Mouse (Mus musculus): ENCODE results near the gene Med12l. TPM values are rescaled to one million over a fixed set of nuclear protein-coding genes. Genes with fewer than 3 reads are reported as not detected.
A peak's percentile ranks its signal among the peaks of the same experiment; 100 is the strongest.
"Not testable (repeated sequence)": the region's sequence is repeated elsewhere in the genome, so short reads cannot be mapped to it uniquely, and the experiment has no call there.

Med12l gene
- polyA plus RNA-seq, 1 experiment from 2014 or later: 1.9 TPM

DNA sequence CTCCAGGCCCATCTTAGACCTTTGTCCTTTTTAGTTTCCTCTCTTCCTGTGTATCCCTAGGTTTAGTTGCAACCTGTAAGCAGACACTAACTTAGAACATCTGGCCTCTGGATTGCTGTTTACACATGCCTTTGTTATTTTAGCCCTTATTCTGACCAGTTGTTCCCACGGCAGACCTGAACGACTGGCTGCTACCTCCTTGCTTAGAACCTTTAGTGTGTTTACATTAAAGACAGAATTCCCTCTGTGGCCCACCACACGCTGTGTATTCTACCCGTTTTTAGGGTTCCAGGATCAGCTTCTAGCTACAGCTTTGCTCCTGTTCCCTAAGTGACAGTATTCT is 19.5 kb downstream of the Med12l start:
- Histone ChIP-seq H3K4me1 (peaks cover 7% of the 10 kb centered on the region; the same call in 1 of the 2 replicates), H3K4me2 (no peak overlapping the region), H3K27me3 (no peaks in the 10 kb centered on the region), H3K9ac (no peak overlapping the region), H3K27ac (no peak overlapping the region), H3K36me3 (no peaks in the 10 kb centered on the region), H3K9me3 (no peaks in the 10 kb centered on the region), H3K4me3 (no peak overlapping the region)
- WGBS: 25% methylated on average over 4 of the region's 4 CpGs
- ATAC-seq (ENCODE audit: borderline replicate concordance, extremely low read depth, low FRiP score, low TSS enrichment): no peak

DNA sequence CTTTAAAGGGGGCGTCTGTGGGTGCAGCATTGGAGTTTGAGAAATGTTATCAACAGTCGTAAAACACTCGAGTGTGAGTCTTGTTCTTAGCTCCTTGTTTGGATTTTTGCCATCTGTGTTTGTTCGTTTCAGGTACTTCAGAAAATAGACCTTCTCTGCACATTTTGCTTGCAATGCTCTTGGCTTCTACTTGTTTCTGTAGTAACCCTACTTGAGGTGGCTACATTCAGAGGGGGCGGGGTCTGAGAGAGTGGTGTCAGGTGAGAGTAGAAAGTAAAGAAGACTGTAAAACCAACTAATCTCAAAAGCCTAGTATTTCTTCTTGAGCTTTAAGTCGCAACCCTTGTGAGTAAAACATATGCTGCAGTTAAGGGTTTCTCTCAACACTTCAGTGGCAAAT is 23.1 kb downstream of the Med12l start:
- H3K9ac ChIP-seq: no peak overlapping the region
- no peaks in the 10 kb centered on the region for H3K27me3 ChIP-seq
- H3K4me2 ChIP-seq: 0 out of 2 replicates have a peak overlapping the region, but pooled peaks have one; percentile 12
- H3K27ac ChIP-seq: 0 out of 2 replicates have a peak overlapping the region, but pooled peaks have one; percentile 13
- peaks cover 7% of the 10 kb centered on the region; the same call in 1 of the 2 replicates for H3K4me1 ChIP-seq
- peak; percentile 81; the same call in 1 of the 2 replicates for ATAC-seq (ENCODE audit: borderline replicate concordance, extremely low read depth, low FRiP score, low TSS enrichment)
- no peaks in the 10 kb centered on the region for H3K9me3 ChIP-seq
- no peaks in the 10 kb centered on the region for H3K36me3 ChIP-seq
- no peak overlapping the region for H3K4me3 ChIP-seq
- WGBS: 39% methylated on average over 6 of the region's 6 CpGs

DNA sequence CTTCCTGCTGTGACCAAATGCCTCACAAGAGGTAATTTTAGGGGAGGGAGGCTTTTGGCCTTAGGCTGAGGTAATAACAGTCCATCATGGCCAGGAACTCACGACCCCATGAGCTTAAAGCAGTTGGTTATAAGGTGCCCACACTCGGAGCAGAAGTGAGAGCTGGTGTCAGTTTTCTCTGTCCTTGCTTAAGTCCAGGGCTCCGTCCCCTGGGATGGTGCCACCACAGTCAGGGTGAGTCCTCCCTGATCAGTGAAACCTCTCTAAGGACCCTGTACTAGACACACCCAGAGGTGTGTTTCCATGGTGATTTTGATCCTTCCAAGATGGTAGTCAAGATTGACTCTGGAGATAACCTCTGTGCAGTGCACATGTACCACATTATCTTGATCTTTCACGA is 25.4 kb downstream of the Med12l start:
- no peak overlapping the region for H3K4me3 ChIP-seq
- no peaks in the 10 kb centered on the region for H3K36me3 ChIP-seq
- no peaks in the 10 kb centered on the region for H3K9me3 ChIP-seq
- WGBS: 50% methylated on average over 4 of the region's 4 CpGs
- H3K27ac ChIP-seq: no peak overlapping the region
- H3K9ac ChIP-seq: no peak overlapping the region
- H3K4me1 ChIP-seq: peaks cover 7% of the 10 kb centered on the region; the same call in 1 of the 2 replicates
- H3K27me3 ChIP-seq: no peaks in the 10 kb centered on the region
- H3K4me2 ChIP-seq: no peak overlapping the region
- no peak for ATAC-seq (ENCODE audit: borderline replicate concordance, extremely low read depth, low FRiP score, low TSS enrichment)

DNA sequence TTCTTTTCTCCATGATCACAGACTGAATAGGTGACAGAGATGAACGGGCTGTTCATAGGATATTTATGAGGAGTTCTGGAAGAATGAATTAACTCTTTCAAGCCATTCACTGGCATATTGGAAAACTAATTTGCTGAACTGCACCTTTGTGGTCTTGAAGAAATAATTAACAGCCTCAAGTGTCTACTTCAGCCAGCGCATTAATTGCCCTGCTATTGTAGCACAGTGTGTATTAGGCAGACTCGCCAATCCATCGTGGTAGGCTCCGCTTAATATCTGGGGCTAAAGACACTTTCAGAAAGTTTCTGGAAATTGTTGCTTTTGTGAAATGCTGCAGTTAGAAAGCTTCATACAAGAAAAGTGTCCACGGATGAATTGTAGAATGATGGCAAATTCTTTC is 35.9 kb downstream of the Med12l start:
- WGBS: 82% methylated on average over 6 of the region's 6 CpGs
- no peak for ATAC-seq (ENCODE audit: borderline replicate concordance, extremely low read depth, low FRiP score, low TSS enrichment)

DNA sequence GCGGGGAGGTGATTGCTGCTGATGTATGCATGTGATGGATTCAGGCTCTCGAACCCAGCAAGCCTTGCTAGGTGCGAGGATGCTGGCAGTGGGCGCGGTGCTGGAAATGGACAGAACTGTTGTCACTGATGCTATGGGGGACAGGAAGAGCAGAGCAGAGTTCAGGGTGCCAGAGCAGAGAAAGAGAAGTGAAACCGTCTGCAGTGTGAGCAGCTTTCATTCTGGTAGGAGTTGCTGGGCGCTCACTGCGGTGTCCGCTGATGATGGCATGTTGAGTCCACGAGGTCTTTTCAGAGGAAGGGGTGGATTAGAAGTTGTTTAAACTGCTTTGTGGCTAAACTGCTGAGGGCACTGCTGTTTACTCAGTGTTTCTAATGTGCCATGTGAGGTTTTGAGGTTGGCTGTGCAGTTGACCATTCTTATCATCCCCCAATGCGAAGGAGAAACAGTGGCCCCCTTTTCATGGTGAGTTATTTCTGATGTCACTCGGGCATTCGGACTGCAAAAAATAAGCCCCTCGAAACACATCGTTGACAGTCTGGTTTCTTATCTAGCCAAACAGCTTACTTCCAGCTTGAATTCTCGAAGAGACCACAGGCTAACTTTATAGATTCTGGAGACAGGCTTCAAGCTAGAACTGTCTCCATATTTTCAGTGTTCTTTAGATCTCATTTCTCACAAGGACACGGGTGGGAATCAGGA is 49.4 kb downstream of the Med12l start:
- no peaks in the 10 kb centered on the region for H3K36me3 ChIP-seq
- H3K27ac ChIP-seq: no peak overlapping the region
- no peaks in the 10 kb centered on the region for H3K9me3 ChIP-seq
- H3K4me2 ChIP-seq: no peak overlapping the region
- H3K4me3 ChIP-seq: no peak overlapping the region
- no peak overlapping the region for H3K9ac ChIP-seq
- H3K4me1 ChIP-seq: no peaks in the 10 kb centered on the region
- no peaks in the 10 kb centered on the region for H3K27me3 ChIP-seq
- no peak for ATAC-seq (ENCODE audit: borderline replicate concordance, extremely low read depth, low FRiP score, low TSS enrichment)
- 68% methylated on average over 17 of the region's 17 CpGs for WGBS

More for the DNA sequence above, 35.9 kb downstream of the Med12l start:
- no peaks in the 10 kb centered on the region for H3K27me3 ChIP-seq
- no peaks in the 10 kb centered on the region for H3K9me3 ChIP-seq
- H3K36me3 ChIP-seq: no peaks in the 10 kb centered on the region
- no peak overlapping the region for H3K4me2 ChIP-seq
- H3K4me1 ChIP-seq: no peaks in the 10 kb centered on the region
- H3K9ac ChIP-seq: no peak overlapping the region
- no peak overlapping the region for H3K4me3 ChIP-seq
- H3K27ac ChIP-seq: no peak overlapping the region

DNA sequence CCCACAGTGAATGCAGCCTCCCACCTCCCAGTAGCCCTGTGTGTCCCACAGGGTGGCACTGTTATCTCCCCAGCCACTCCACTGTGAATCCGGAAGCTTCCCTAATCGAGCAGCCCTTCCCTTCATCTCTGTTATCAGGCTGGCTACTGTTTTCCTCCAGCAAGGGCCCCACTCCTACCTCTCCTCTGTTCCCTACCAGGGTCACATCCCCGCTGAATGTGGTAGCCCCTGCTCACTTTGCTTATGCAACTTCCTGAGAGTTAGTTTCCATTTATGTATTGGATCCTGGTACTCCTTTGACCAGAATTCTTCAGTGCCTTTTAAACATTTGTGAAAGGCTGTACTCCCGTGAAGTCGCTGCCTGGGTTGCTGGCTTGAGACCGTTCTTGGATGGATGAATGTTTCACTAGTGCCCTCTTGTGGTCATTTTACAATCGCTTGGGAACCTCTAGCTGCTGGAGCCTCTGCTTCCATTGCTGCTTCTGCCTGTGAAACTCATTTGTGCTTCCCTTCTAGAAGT is 53.5 kb downstream of the Med12l start:
- Histone ChIP-seq H3K9ac (no peak overlapping the region), H3K9me3 (no peaks in the 10 kb centered on the region), H3K4me3 (no peak overlapping the region), H3K4me1 (no peaks in the 10 kb centered on the region), H3K36me3 (no peaks in the 10 kb centered on the region), H3K27me3 (no peaks in the 10 kb centered on the region), H3K27ac (no peak overlapping the region), H3K4me2 (0 out of 2 replicates have a peak overlapping the region, but pooled peaks have one; percentile 19)
- ATAC-seq (ENCODE audit: borderline replicate concordance, extremely low read depth, low FRiP score, low TSS enrichment): 0 out of 2 replicates have a peak, but pooled peaks have one; percentile 73
- under 1% methylated on average over 7 of the region's 7 CpGs for WGBS

DNA sequence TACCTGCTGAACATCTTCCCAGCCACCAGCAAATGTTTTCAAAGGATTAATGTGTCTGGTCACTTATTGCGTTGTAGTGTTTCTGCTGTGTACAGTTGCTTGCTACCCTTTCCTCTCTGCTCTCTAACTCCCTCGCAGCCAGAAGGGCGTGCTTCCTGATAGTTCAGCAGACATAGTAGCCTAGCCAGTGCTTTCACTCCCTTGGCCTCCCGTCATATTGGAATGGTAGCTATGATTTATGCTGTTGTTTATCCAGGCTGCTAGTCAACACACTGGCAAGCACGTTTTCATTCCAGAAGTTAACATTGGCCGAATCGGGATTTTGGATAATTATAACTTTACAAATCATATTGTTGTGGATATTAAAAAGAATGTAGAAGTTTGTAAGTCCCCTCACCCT is 54.5 kb downstream of the Med12l start:
- H3K9me3 ChIP-seq: no peaks in the 10 kb centered on the region
- 69% methylated on average over 7 of the region's 7 CpGs for WGBS
- H3K36me3 ChIP-seq: no peaks in the 10 kb centered on the region
- ATAC-seq (ENCODE audit: borderline replicate concordance, extremely low read depth, low FRiP score, low TSS enrichment): no peak
- no peak overlapping the region for H3K4me3 ChIP-seq
- no peak overlapping the region for H3K27ac ChIP-seq
- H3K4me2 ChIP-seq: no peak overlapping the region
- H3K27me3 ChIP-seq: no peaks in the 10 kb centered on the region
- H3K9ac ChIP-seq: no peak overlapping the region
- H3K4me1 ChIP-seq: no peaks in the 10 kb centered on the region

DNA sequence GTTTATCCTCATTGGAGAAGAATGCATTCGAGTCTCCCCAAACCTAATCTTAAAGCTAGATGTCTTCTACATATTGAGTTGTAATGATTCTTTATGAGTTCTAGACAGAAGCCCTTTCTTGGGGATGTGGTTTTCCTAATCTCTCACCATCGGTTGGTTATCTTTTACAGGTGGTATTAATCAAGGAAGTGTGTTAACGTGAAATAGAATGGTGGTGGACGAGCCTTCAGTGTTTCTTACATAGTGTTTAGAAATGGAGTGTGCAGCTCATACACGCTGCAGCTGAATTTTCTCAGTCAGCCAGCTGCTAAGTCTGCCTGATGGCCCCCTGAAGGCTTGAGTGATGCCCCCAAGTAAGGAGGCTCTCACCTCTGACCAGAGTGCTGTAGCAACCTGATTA is 56.5 kb downstream of the Med12l start:
- Histone ChIP-seq H3K9me3 (no peaks in the 10 kb centered on the region), H3K27me3 (no peaks in the 10 kb centered on the region), H3K27ac (no peak overlapping the region), H3K4me1 (no peaks in the 10 kb centered on the region), H3K4me2 (no peak overlapping the region), H3K36me3 (no peaks in the 10 kb centered on the region), H3K4me3 (no peak overlapping the region), H3K9ac (no peak overlapping the region)
- 46% methylated on average over 5 of the region's 5 CpGs for WGBS
- no peak for ATAC-seq (ENCODE audit: borderline replicate concordance, extremely low read depth, low FRiP score, low TSS enrichment)

DNA sequence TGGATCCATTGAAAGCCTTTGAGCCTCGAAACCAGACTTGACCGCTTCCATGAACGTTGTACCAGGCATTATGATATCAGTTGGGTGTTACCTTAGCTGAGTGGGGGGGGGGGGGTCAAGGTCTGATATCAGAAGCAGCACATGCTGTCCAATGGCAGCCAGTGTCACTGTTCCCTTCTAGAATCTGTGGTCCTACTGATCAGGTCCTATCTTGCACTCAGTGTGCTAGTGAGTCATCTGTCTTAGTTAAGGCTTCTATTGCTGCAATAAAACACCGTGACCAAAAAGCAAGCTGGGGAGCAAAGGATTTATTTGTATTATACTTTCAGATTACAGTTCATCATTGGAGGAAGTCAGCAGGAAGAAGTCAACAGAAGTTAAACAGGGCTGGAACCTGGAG is 57.8 kb downstream of the Med12l start:
- H3K9ac ChIP-seq: no peak overlapping the region
- no peaks in the 10 kb centered on the region for H3K36me3 ChIP-seq
- H3K9me3 ChIP-seq: no peaks in the 10 kb centered on the region
- no peak overlapping the region for H3K4me2 ChIP-seq
- no peaks in the 10 kb centered on the region for H3K4me1 ChIP-seq
- 80% methylated on average over 4 of the region's 4 CpGs for WGBS
- H3K27me3 ChIP-seq: no peaks in the 10 kb centered on the region
- H3K27ac ChIP-seq: no peak overlapping the region
- no peak for ATAC-seq (ENCODE audit: borderline replicate concordance, extremely low read depth, low FRiP score, low TSS enrichment)
- H3K4me3 ChIP-seq: no peak overlapping the region

DNA sequence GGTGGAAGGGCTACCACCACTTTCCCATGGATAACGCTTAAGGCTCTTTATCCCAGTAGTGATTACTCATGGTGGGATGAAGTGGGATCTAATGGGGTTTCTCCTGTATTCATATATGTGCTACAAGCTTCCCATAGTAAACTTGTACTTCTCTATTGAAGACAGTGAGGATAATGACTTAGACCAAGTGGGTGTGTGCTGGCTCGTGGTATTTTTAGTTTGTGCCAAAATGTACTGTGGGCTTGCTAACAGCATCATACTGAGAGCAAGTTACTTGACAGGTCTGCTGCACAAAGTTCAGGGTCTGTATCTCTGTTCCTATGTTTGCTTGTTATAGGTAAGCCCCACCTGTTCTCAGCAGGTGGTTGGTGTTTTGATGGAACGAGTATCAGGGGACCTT is 60.3 kb downstream of the Med12l start:
- Histone ChIP-seq H3K27ac (no peak overlapping the region), H3K4me1 (no peaks in the 10 kb centered on the region), H3K4me3 (no peak overlapping the region), H3K36me3 (no peaks in the 10 kb centered on the region), H3K27me3 (no peaks in the 10 kb centered on the region), H3K4me2 (no peak overlapping the region), H3K9me3 (no peaks in the 10 kb centered on the region), H3K9ac (no peak overlapping the region)
- WGBS: 82% methylated on average over 3 of the region's 3 CpGs
- ATAC-seq (ENCODE audit: borderline replicate concordance, extremely low read depth, low FRiP score, low TSS enrichment): no peak

DNA sequence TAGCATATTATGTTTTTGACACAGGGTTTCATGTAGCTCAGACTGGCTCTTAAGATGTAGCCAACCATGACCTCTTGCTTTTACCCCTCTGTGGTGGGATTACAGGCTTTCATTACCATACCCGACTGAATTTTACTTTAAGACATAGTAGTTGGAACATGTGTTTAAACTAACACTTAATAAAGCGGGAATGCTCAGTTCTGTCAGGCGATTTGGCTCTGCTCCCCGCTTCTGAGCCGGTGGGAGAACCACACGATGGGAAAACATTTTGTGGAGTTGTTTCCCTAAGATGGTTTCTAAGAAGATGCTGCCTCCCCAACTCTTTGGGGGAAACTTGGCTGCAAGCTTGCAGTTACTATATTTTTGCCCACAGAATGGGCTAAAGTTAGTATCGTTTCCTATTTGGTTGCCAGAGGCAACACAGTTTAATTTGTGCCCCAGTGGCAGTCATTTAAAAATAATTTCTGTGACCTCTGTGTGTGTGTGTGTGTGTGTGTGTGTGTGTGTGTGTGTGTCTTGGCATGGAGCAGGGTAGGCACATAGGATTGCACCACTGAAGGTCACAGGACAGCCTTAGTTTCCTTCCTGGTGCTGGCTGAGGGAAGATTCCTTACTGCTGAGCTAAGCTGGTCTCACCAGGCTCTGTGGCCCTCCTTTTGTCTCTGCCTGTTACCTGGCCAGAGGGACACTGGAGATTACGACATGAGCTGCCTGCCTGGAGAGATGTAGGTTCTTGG is 61.1 kb downstream of the Med12l start:
- Histone ChIP-seq H3K9ac (no peak overlapping the region), H3K9me3 (no peaks in the 10 kb centered on the region), H3K4me2 (no peak overlapping the region), H3K4me1 (no peaks in the 10 kb centered on the region), H3K4me3 (no peak overlapping the region), H3K36me3 (no peaks in the 10 kb centered on the region), H3K27me3 (no peaks in the 10 kb centered on the region), H3K27ac (no peak overlapping the region)
- ATAC-seq (ENCODE audit: borderline replicate concordance, extremely low read depth, low FRiP score, low TSS enrichment): no peak
- 35% methylated on average over 8 of the region's 8 CpGs for WGBS

DNA sequence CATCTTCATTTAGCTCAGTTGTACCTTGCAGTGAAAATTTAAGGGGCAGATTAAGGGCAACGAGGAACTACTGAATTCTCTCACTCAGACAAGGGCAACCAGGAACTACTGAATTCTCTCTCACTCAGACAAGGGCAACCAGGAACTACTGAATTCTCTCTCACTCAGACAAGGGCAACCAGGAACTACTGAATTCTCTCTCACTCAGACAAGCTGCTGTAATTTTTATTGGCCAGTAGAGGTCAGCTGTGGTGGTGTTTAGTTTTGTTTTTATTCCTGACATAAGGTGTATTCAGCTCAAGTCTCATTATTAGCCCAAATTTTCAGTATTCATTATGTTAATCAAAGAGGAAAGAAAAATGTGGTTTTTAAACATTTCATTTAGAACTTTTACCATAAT is 63.4 kb downstream of the Med12l start:
- ATAC-seq (ENCODE audit: borderline replicate concordance, extremely low read depth, low FRiP score, low TSS enrichment); H3K4me1 ChIP-seq; H3K27me3 ChIP-seq; H3K4me3 ChIP-seq; H3K36me3 ChIP-seq; H3K9me3 ChIP-seq; H3K4me2 ChIP-seq; H3K27ac ChIP-seq; H3K9ac ChIP-seq: not testable (repeated sequence)
- WGBS: 65% methylated on average over 1 of the region's 1 CpGs

All from lung, embryonic 15.5 days (tissue).